Mouse (Mus musculus): Measurements from ENCODE around the gene Iqcn. TPM values are rescaled to one million over a fixed set of nuclear protein-coding genes. Genes with fewer than 3 reads are reported as not detected.

The Iqcn gene
- polyA plus RNA-seq, 1 experiment from 2014 or later, result 0.03 TPM

- Histone ChIP-seq H3K4me2 (peak within 1 kb of the TSS; percentile 44), H3K9ac (0 out of 2 replicates have a peak within 1 kb of the TSS, but pooled peaks have one; percentile 26), H3K4me3 (replicated peaks) (peak within 1 kb of the TSS; percentile 20), H3K9me3 (replicated peaks) (no peaks in the 10 kb centered on the region), H3K36me3 (no peaks in the 10 kb centered on the region), H3K27me3 (peaks cover 22% of the 10 kb centered on the region), H3K4me1 (peaks cover 22% of the 10 kb centered on the region), H3K27ac (peak within 1 kb of the TSS; percentile 96)
- 44% methylated on average over 7 of the region's 7 CpGs for WGBS
- peak; percentile 89 for ATAC-seq (replicated peaks; ENCODE audit: low FRiP score)
Observed at GRCm38 (mm10) chr8:70723486-70724210, 20.4 kb downstream of the Iqcn start, which contains the start of gene Pde4c. Gene Pde4c, plus strand, starts transcription at chr8:70723720.

GRCm38 (mm10) chr8:70724216-70724615, 21.0 kb downstream of the Iqcn start:
- H3K9me3 ChIP-seq (replicated peaks), result no peaks in the 10 kb centered on the region
- ATAC-seq (replicated peaks; ENCODE audit: low FRiP score), result peak; percentile 16; the same call in 1 of the 2 replicates
- no peaks in the 10 kb centered on the region for H3K36me3 ChIP-seq
- H3K4me1 ChIP-seq, result peaks cover 22% of the 10 kb centered on the region
- 66% methylated on average over 12 of the region's 12 CpGs for WGBS
- H3K27me3 ChIP-seq, result peaks cover 28% of the 10 kb centered on the region
- H3K27ac ChIP-seq, result peak overlapping the region; percentile 96
- peak overlapping the region; percentile 42 for H3K4me2 ChIP-seq
- H3K4me3 ChIP-seq (replicated peaks), result peak overlapping the region; percentile 20
- H3K9ac ChIP-seq, result 0 out of 2 replicates have a peak overlapping the region, but pooled peaks have one; percentile 26

DNA sequence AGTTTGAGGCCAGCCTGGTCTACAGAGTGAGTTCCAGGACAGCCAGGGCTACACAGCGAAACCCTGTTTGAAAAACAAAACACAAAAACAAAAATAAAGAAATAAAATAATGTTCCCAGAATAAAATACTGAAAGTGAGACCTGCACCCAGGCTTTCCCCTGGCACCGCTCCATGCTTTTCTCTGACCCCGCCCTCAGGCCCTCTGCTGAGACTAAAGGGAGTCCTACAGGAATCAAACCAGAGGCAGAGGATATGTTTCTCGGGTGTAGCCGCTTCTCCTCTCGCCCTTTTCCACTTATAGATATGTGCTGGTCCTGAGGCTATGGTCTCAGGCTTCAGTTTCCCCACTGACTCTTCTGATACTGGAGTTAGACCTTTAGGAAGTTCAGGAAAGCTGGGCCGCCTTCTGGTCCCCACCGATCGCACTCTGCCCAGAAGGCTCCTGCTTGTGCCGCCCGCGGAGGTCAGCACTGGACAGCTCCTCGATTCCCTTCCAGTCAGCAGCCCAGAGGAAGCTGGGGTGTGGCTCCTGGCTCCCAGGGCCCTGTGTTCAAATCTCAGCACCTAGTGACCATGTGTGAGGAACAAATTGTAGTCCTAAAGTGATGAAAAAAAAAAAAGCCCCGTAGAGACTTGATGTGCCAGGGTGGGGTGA, 22.7 kb downstream of the Iqcn start:
- Histone ChIP-seq H3K4me1 (peaks cover 32% of the 10 kb centered on the region), H3K4me3 (replicated peaks) (no peak overlapping the region), H3K9me3 (replicated peaks) (no peaks in the 10 kb centered on the region), H3K27ac (no peak overlapping the region), H3K4me2 (no peak overlapping the region), H3K36me3 (no peaks in the 10 kb centered on the region), H3K9ac (no peak overlapping the region), H3K27me3 (peaks cover 40% of the 10 kb centered on the region)
- WGBS, result 28% methylated on average over 14 of the region's 14 CpGs
- ATAC-seq (replicated peaks; ENCODE audit: low FRiP score), result no peak

GRCm38 (mm10) chr8:70726721-70727120, 23.5 kb downstream of the Iqcn start:
- H3K36me3 ChIP-seq, result no peaks in the 10 kb centered on the region
- ATAC-seq (replicated peaks; ENCODE audit: low FRiP score), result no peak
- WGBS, result 46% methylated on average over 11 of the region's 11 CpGs

GRCm38 (mm10) chr8:70729808-70730475, 26.7 kb downstream of the Iqcn start:
- Histone ChIP-seq H3K27me3 (peaks cover 56% of the 10 kb centered on the region), H3K9me3 (replicated peaks) (no peaks in the 10 kb centered on the region), H3K36me3 (no peaks in the 10 kb centered on the region), H3K4me2 (peak overlapping the region; percentile 58), H3K27ac (no peak overlapping the region), H3K4me3 (replicated peaks) (peak overlapping the region; percentile 35), H3K9ac (0 out of 2 replicates have a peak overlapping the region, but pooled peaks have one; percentile 23), H3K4me1 (peaks cover 13% of the 10 kb centered on the region; the same call in 1 of the 2 replicates)
- ATAC-seq (replicated peaks; ENCODE audit: low FRiP score), result peak; percentile 63
- WGBS, result 2% methylated on average over 34 of the region's 34 CpGs

More at GRCm38 (mm10) chr8:70726721-70727120, 23.5 kb downstream of the Iqcn start:
- Histone ChIP-seq H3K27ac (no peak overlapping the region), H3K9me3 (replicated peaks) (no peaks in the 10 kb centered on the region), H3K27me3 (peaks cover 47% of the 10 kb centered on the region), H3K4me2 (no peak overlapping the region), H3K9ac (no peak overlapping the region), H3K4me1 (peaks cover 32% of the 10 kb centered on the region), H3K4me3 (replicated peaks) (no peak overlapping the region)

DNA sequence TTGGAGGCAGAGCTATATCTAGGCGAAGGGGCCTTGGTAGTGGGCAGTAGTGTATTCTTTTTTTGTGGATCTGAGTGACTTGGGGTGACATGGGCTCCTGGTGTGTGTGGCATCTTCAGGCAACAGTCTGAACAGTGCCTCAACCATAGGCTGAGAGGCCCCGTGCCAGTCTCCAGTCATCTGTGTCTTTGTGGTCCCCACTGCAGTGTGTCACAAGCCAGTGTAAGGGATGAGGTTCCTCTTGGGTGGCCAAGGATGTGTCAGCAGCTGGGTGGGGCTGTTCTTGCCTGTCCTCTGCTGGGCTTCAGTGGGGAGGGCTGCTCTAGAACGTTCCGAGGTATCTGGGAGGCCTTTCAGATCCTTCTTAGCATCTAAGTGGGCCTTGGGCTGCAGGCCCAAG, 27.7 kb downstream of the Iqcn start:
- Histone ChIP-seq H3K4me3 (replicated peaks) (no peak overlapping the region), H3K9me3 (replicated peaks) (no peaks in the 10 kb centered on the region)
- WGBS, result 79% methylated on average over 4 of the region's 4 CpGs

DNA sequence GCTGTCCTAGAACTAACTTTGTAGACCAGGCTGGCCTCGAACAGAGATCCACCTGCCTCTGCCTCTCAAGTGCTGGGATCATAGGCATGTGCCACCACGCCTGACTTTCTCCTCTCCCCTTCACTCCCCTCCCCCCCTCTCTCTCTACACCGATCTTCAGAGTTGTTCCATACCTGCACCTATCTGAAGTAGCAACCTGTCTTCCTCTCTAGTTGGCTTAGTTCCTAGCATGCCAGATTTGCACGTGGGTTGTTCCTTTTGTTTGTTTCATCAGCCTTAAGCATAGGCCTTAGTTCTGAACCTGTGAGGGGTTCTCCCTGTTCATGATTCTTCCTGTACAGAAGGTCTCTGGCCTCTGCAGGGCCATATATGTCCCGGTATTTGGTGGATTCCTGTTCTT, 34.4 kb downstream of the Iqcn start:
- ATAC-seq (replicated peaks; ENCODE audit: low FRiP score), result no peak
- Histone ChIP-seq H3K9ac (no peak overlapping the region), H3K4me2 (no peak overlapping the region), H3K9me3 (replicated peaks) (no peaks in the 10 kb centered on the region), H3K4me3 (replicated peaks) (no peak overlapping the region), H3K36me3 (no peaks in the 10 kb centered on the region), H3K4me1 (peaks cover 12% of the 10 kb centered on the region), H3K27me3 (peaks cover 47% of the 10 kb centered on the region), H3K27ac (no peak overlapping the region)
- 71% methylated on average over 5 of the region's 5 CpGs for WGBS

More for the DNA sequence above, 27.7 kb downstream of the Iqcn start:
- H3K9ac ChIP-seq, result no peak overlapping the region
- H3K27ac ChIP-seq, result no peak overlapping the region
- no peak overlapping the region for H3K4me2 ChIP-seq
- no peaks in the 10 kb centered on the region for H3K36me3 ChIP-seq
- peaks cover 61% of the 10 kb centered on the region for H3K27me3 ChIP-seq
- H3K4me1 ChIP-seq, result peaks cover 10% of the 10 kb centered on the region; the same call in 1 of the 2 replicates
- no peak for ATAC-seq (replicated peaks; ENCODE audit: low FRiP score)

GRCm38 (mm10) chr8:70738211-70738610, 35.0 kb downstream of the Iqcn start:
- 54% methylated on average over 3 of the region's 3 CpGs for WGBS
- ATAC-seq (replicated peaks; ENCODE audit: low FRiP score), result no peak
- Histone ChIP-seq H3K27ac (no peak overlapping the region), H3K9me3 (replicated peaks) (no peaks in the 10 kb centered on the region), H3K36me3 (no peaks in the 10 kb centered on the region), H3K4me1 (peaks cover 17% of the 10 kb centered on the region), H3K4me3 (replicated peaks) (no peak overlapping the region), H3K4me2 (no peak overlapping the region), H3K9ac (no peak overlapping the region), H3K27me3 (peaks cover 52% of the 10 kb centered on the region)

DNA sequence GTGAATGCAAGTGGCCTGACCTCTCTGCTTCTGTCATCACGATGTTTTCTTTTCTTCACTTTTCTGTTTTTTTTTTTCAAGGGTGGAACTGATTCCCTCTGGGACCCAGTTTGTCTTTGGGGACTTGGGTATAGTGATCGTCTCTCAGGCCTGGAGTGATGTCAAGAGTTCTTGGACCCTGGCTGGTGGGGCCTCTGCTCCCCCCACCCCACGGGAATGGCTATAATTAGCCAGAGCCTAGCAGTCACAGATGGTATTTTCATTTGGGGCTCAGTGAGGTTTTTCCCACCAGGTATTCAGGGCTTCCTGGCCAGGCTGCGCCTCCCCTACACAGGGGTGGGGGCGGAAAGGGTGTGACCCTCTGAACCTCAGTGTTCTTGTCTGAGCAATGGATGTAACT, 38.4 kb downstream of the Iqcn start:
- Histone ChIP-seq H3K27me3 (peaks cover 78% of the 10 kb centered on the region), H3K4me2 (no peak overlapping the region), H3K36me3 (no peaks in the 10 kb centered on the region), H3K4me1 (peaks cover 49% of the 10 kb centered on the region), H3K27ac (no peak overlapping the region), H3K4me3 (replicated peaks) (no peak overlapping the region), H3K9ac (no peak overlapping the region), H3K9me3 (replicated peaks) (no peaks in the 10 kb centered on the region)
- no peak for ATAC-seq (replicated peaks; ENCODE audit: low FRiP score)
- WGBS, result 53% methylated on average over 5 of the region's 5 CpGs

DNA sequence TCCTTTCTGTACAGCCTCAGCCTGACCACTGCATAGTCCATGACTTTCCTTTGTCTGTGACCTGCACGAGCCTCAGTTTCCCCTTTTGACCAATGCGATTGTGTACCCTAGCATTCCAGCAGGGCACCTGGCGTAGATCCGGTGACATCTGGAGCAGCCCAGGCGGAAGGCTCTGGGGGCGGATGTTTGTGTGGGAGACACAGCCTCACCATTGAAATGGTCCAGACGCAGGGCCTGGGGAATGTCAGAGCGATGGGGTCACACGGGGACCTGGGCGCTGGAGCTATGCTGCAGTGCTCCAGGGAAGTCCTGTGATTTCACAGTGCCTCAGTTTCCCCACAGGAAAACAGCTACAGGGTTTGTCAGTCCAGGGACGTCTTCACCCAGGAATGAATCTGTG, 38.9 kb downstream of the Iqcn start:
- Histone ChIP-seq H3K27ac (no peak overlapping the region), H3K4me2 (no peak overlapping the region), H3K9me3 (replicated peaks) (no peaks in the 10 kb centered on the region), H3K4me1 (peaks cover 54% of the 10 kb centered on the region), H3K9ac (no peak overlapping the region), H3K36me3 (no peaks in the 10 kb centered on the region), H3K4me3 (replicated peaks) (no peak overlapping the region), H3K27me3 (peaks cover 81% of the 10 kb centered on the region)
- ATAC-seq (replicated peaks; ENCODE audit: low FRiP score), result no peak
- WGBS, result 54% methylated on average over 11 of the region's 11 CpGs

- 4% methylated on average over 38 of the region's 38 CpGs for WGBS
- peaks cover 84% of the 10 kb centered on the region for H3K27me3 ChIP-seq
- H3K27ac ChIP-seq, result no peak overlapping the region
- H3K9ac ChIP-seq, result 0 out of 2 replicates have a peak overlapping the region, but pooled peaks have one; percentile 35
- no peaks in the 10 kb centered on the region for H3K36me3 ChIP-seq
- peak overlapping the region; percentile 66 for H3K4me2 ChIP-seq
- peak overlapping the region; percentile 36 for H3K4me3 ChIP-seq (replicated peaks)
- H3K9me3 ChIP-seq (replicated peaks), result no peaks in the 10 kb centered on the region
- 0 out of 2 replicates have a peak, but pooled peaks have one; percentile 23 for ATAC-seq (replicated peaks; ENCODE audit: low FRiP score)
- peaks cover 55% of the 10 kb centered on the region for H3K4me1 ChIP-seq
Observed at GRCm38 (mm10) chr8:70742981-70743655, 39.9 kb downstream of the Iqcn start.
